ENCODE assay signal across 10 mouse cellular contexts in the genomic region with DNA sequence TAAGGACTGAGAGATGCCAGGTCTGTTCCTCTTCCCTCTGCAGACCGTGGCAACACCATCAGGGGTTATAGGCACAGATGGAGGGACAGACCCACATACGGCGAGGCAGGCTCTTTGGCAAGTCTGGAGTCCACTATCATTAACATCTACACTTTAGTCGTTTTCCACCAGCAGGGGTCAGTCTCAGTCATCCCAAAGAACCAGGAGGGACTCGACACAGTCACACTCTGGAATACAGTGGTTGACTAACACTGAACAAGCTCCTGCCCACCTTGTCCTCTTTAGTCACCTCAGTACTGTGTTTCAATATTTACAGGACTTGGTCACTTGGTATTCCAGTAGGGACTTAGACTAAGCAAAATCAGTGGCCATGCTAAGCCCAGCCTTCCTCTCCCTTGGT.
A peak's percentile ranks its signal among the peaks of the same experiment; 100 is the strongest.
DNase-seq lines count a peak whose midpoint lies in the region; ATAC-seq and TF ChIP-seq lines count a peak whose summit lies in the region.
"Had no signal": no experiment of that assay in that cellular context is flagged by ENCODE, and none has a peak within 500 bp of the region (broad histone marks: within the 10 kb centered on the region; RNA-seq: fewer than 3 reads in every experiment).

No protein-coding gene starts in this region.

- 0 out of 2 replicates have a peak, but pooled peaks have one; percentile 55 for ATAC-seq in midbrain, embryonic 11.5 days (ENCODE audit: low FRiP score)
- no peak for ATAC-seq in midbrain, embryonic 15.5 days (replicated peaks)

- H3K27me3 ChIP-seq in midbrain, embryonic 11.5 days (ENCODE audit: control insufficient read depth, insufficient read depth, low read length): no peaks in the 10 kb centered on the region
- H3K27me3 ChIP-seq in midbrain, embryonic 15.5 days (replicated peaks): no peaks in the 10 kb centered on the region
- H3K27me3 ChIP-seq: embryonic facial prominence, embryonic 12.5 days; limb, embryonic 12.5 days had no signal

- intact Hi-C loops in left cerebral cortex, adult 2 months (cut with DNase I): loop anchor here (2.0 to 5.0 kb wide), 3 partner anchors 96 to 294 kb away; no protein-coding TSS in a partner anchor

- no peak overlapping the region for H3K9ac ChIP-seq in midbrain, embryonic 11.5 days (ENCODE audit: low read length)
- H3K9ac ChIP-seq in midbrain, embryonic 15.5 days: no peak overlapping the region
- H3K9ac ChIP-seq: embryonic facial prominence, embryonic 12.5 days; limb, embryonic 12.5 days had no signal

- no peaks in the 10 kb centered on the region for H3K36me3 ChIP-seq in midbrain, embryonic 11.5 days (ENCODE audit: control insufficient read depth, insufficient read depth, low read length)
- no peaks in the 10 kb centered on the region for H3K36me3 ChIP-seq in midbrain, embryonic 15.5 days (replicated peaks)
- H3K36me3 ChIP-seq: embryonic facial prominence, embryonic 12.5 days; limb, embryonic 12.5 days had no signal

- TF ChIP-seq CTCF in left cerebral cortex, adult 2 months (IDR thresholded peaks at IDR 0.05): peak; percentile 66

- DNase-seq in midbrain, embryonic 11.5 days (ENCODE audit: low spot score, missing footprints): peak; percentile 92
- DNase-seq in adrenal gland, adult (ENCODE audit: inconsistent age in 2 of 2, low spot score in 1 of 2): peak; percentile 32 to 84
- peak; percentile 45 for DNase-seq in embryo, embryonic 11.5 days (ENCODE audit: low read depth, low spot score)
- DNase-seq in hindlimb bud, embryonic 11.5 days (ENCODE audit: extremely low spot score, low read depth, low spot score): peak; percentile 53
- DNase-seq in left cerebral cortex, adult 2 months (ENCODE audit: extremely low spot score in 1 of 2, low spot score in 2 of 2): peak; percentile 51 to 66
- DNase-seq in natural killer cell, adult 2 months (ENCODE audit: low spot score in 2 of 2): peak; percentile 5 to 57
- DNase-seq in thymus, postnatal 25 days: peak; percentile 60

- peaks cover under 1% of the 10 kb centered on the region; the same call in 1 of the 2 replicates for H3K4me1 ChIP-seq in midbrain, embryonic 11.5 days (ENCODE audit: control insufficient read depth, insufficient read depth, low read length)
- H3K4me1 ChIP-seq in midbrain, embryonic 15.5 days: no peaks in the 10 kb centered on the region
- H3K4me1 ChIP-seq: embryonic facial prominence, embryonic 12.5 days had no signal

- H3K4me2 ChIP-seq in midbrain, embryonic 11.5 days: no peak overlapping the region
- no peak overlapping the region for H3K4me2 ChIP-seq in midbrain, embryonic 15.5 days
- H3K4me2 ChIP-seq: embryonic facial prominence, embryonic 12.5 days; limb, embryonic 12.5 days had no signal

- no peak overlapping the region for H3K27ac ChIP-seq in midbrain, embryonic 11.5 days (ENCODE audit: low read depth, low read length)
- H3K27ac ChIP-seq in midbrain, embryonic 15.5 days: no peak overlapping the region
- peak overlapping the region; percentile 60 for H3K27ac ChIP-seq in left cerebral cortex, adult 2 months
- H3K27ac ChIP-seq: embryonic facial prominence, embryonic 12.5 days; limb, embryonic 12.5 days had no signal

- 31% methylated on average over 5 of the region's 5 CpGs for WGBS in midbrain, embryonic 11.5 days
- 35% methylated on average over 5 of the region's 5 CpGs for WGBS in midbrain, embryonic 15.5 days

- H3K4me3 ChIP-seq in midbrain, embryonic 11.5 days (ENCODE audit: low read depth, low read length): no peak overlapping the region
- H3K4me3 ChIP-seq in midbrain, embryonic 15.5 days: no peak overlapping the region
- H3K4me3 ChIP-seq in left cerebral cortex, adult 2 months: no peak overlapping the region
- H3K4me3 ChIP-seq: embryonic facial prominence, embryonic 12.5 days; limb, embryonic 12.5 days had no signal

- H3K9me3 ChIP-seq in midbrain, embryonic 11.5 days (ENCODE audit: control insufficient read depth, low read length): no peaks in the 10 kb centered on the region
- no peaks in the 10 kb centered on the region for H3K9me3 ChIP-seq in midbrain, embryonic 15.5 days
- H3K9me3 ChIP-seq: embryonic facial prominence, embryonic 12.5 days; limb, embryonic 12.5 days had no signal

Comparison
In these comparisons a context has a peak if more than half of its experiments do, and no peak if none do; other contexts are left out.
1. DNase-seq: peak in every context shown above with its lines; median percentile 92 in midbrain, embryonic 11.5 days; 60 in thymus, postnatal 25 days; 58 in left cerebral cortex, adult 2 months; 58 in adrenal gland, adult; 53 in hindlimb bud, embryonic 11.5 days; 45 in embryo, embryonic 11.5 days; 31 in natural killer cell, adult 2 months.